Comparison of ENCODE assay signal across 8 mouse cellular contexts in genomic region chr16:38549479-38550396, GRCm38 (mm10). TPM values are rescaled to one million over a fixed set of nuclear protein-coding genes. Genes with fewer than 3 reads are reported as not detected.
DNase-seq lines count a peak whose midpoint lies in the region; ATAC-seq lines count a peak whose summit lies in the region.

Gene Poglut1 (minus strand): TSS chr16:38550258.

- intact Hi-C loops in gastrocnemius, postnatal 14 days (cut with DNase I; ENCODE audit: low total_unique reads): no loop called here
- intact Hi-C loops in left cerebral cortex, postnatal 10 days (cut with DNase I): loop anchor here (10.0 kb wide), 1 partner anchor 505 kb away; no protein-coding TSS in a partner anchor

- ATAC-seq in inflammation-experienced regulatory T-cells, adult 6 months: peak; percentile 98
- peak; percentile 96 for ATAC-seq in megakaryocyte progenitor cell, adult 5-6 weeks (replicated peaks; ENCODE audit: poor library complexity)

- DNase-seq in adipocyte (ENCODE audit: low spot score): peak; percentile 76
- DNase-seq in embryo, embryonic 10 days (ENCODE audit: low spot score): peak; percentile 86
- DNase-seq in gastrocnemius, postnatal 14 days: peak; percentile 77
- peak; percentile 74 to 91 for DNase-seq in left cerebral cortex, postnatal 10 days (ENCODE audit: extremely low spot score in 1 of 2, low spot score in 2 of 2)
- peak; percentile 84 for DNase-seq in right cerebral cortex, postnatal 14 days
- peak; percentile 69 to 80 for DNase-seq in urinary bladder, postnatal 4 days (ENCODE audit: low spot score in 2 of 2)

RNA-seq across cellular contexts. Expression of gene Poglut1, which starts in this region (rescaled TPM):
- 1 to 10 TPM; 8.3 to 9.0 TPM for total RNA-seq in gastrocnemius, postnatal 14 days (2021)
- polyA plus RNA-seq in inflammation-experienced regulatory T-cells, adult 6 months (2017; shearing (Covaris generic)): 10 to 100 TPM; 30.8 to 37.8 (median 37.2) TPM
- 10 to 100 TPM; 34.2 to 36.7 TPM for total RNA-seq in left cerebral cortex, postnatal 10 days (2021)
- total RNA-seq in megakaryocyte progenitor cell, adult 5-6 weeks (2015): 41.1 and 43.1 TPM in 2 replicates
- 19.5 and 20.6 TPM in 2 replicates for total RNA-seq in megakaryocyte progenitor cell, adult 5-6 weeks (2017)

Comparison
In these comparisons a context has a peak if more than half of its experiments do, and no peak if none do; other contexts are left out.
1. Peak in every context shown above with its lines: DNase-seq and ATAC-seq.